Mouse (Mus musculus): ENCODE measurements around the gene Alkbh7.

Alkbh7 gene

GRCm38 (mm10) chr17:56986105-56986805 is 10.9 kb upstream of the Alkbh7 start:
- in situ Hi-C loops (cut with MboI, MseI): no loop called here

GRCm38 (mm10) chr17:56988441-56988840 is 8.7 kb upstream of the Alkbh7 start:
- in situ Hi-C loops (cut with MboI, MseI): no loop called here

- in situ Hi-C loops (cut with MboI, MseI): no loop called here
Measured at GRCm38 (mm10) chr17:56988921-56989430, 8.2 kb upstream of the Alkbh7 start.

GRCm38 (mm10) chr17:56989467-56990114 is 7.5 kb upstream of the Alkbh7 start:
- in situ Hi-C loops (cut with MboI, MseI): no loop called here

GRCm38 (mm10) chr17:56990115-56990746 is 6.9 kb upstream of the Alkbh7 start, which contains the start of gene Clpp:
Gene Clpp (plus strand): TSS chr17:56990305.
- in situ Hi-C loops (cut with MboI, MseI): no loop called here

GRCm38 (mm10) chr17:56990966-56991365 is 6.2 kb upstream of the Alkbh7 start:
- in situ Hi-C loops (cut with MboI, MseI): no loop called here

- in situ Hi-C loops (cut with MboI, MseI): loop anchor here (5.0 kb wide), 1 partner anchor 252 kb away; the partner anchor contains the start of genes Gpr108 and Trip10
Measured at GRCm38 (mm10) chr17:56995046-56995445, 2.1 kb upstream of the Alkbh7 start.

GRCm38 (mm10) chr17:56996506-56996905 is 633 bp upstream of the Alkbh7 start:
- in situ Hi-C loops (cut with MboI, MseI): loop anchor here (5.0 kb wide), 1 partner anchor 251 kb away; the partner anchor contains the start of genes Gpr108 and Trip10

GRCm38 (mm10) chr17:56999414-56999813 is 2.3 kb downstream of the Alkbh7 start:
- in situ Hi-C loops (cut with MboI, MseI): loop anchor here (5.0 kb wide), 1 partner anchor 248 kb away; the partner anchor contains the start of genes Gpr108 and Trip10

- in situ Hi-C loops (cut with MboI, MseI): loop anchor here (5.0 kb wide), 1 partner anchor 247 kb away; the partner anchor contains the start of genes Gpr108 and Trip10
Measured at GRCm38 (mm10) chr17:56999968-57000609, 3.0 kb downstream of the Alkbh7 start, which contains the start of gene Pspn. Gene Pspn (minus strand): TSS chr17:57000018.

- in situ Hi-C loops (cut with MboI, MseI): no loop called here
Measured at GRCm38 (mm10) chr17:57001228-57001627, 4.1 kb downstream of the Alkbh7 start.

GRCm38 (mm10) chr17:57003994-57004393 is 6.9 kb downstream of the Alkbh7 start:
- in situ Hi-C loops (cut with MboI, MseI): no loop called here

GRCm38 (mm10) chr17:57007137-57007905 is 10.2 kb downstream of the Alkbh7 start:
- in situ Hi-C loops (cut with MboI, MseI): no loop called here

GRCm38 (mm10) chr17:57010911-57011235 is 13.7 kb downstream of the Alkbh7 start:
- in situ Hi-C loops (cut with MboI, MseI): no loop called here

GRCm38 (mm10) chr17:57011236-57012141 is 14.3 kb downstream of the Alkbh7 start, which contains the start of the genes Gtf2f1 and Gm17949:
Gene Gtf2f1 (minus strand): TSS chr17:57011288.
Gene Gm17949 (plus strand): TSS chr17:57011469.
- in situ Hi-C loops (cut with MboI, MseI): no loop called here

- in situ Hi-C loops (cut with MboI, MseI): no loop called here
Measured at GRCm38 (mm10) chr17:57012245-57012795, 15.2 kb downstream of the Alkbh7 start.

GRCm38 (mm10) chr17:57019693-57020092 is 22.6 kb downstream of the Alkbh7 start:
- in situ Hi-C loops (cut with MboI, MseI): no loop called here

- in situ Hi-C loops (cut with MboI, MseI): no loop called here
Measured at GRCm38 (mm10) chr17:57020960-57021359, 23.8 kb downstream of the Alkbh7 start.

GRCm38 (mm10) chr17:57027471-57027870 is 30.3 kb downstream of the Alkbh7 start:
- in situ Hi-C loops (cut with MboI, MseI): no loop called here
